Mouse (Mus musculus) testis, adult 2 months (tissue): Measurements from ENCODE around the gene Ntn4.

Experiments used
- CTCF ChIP-seq: fragments of 200-500 bp; IDR thresholded peaks from 2 replicates; pipeline ENCODE4 v1.5.1; 2012; ENCODE audit warnings: low read depth, mild to moderate bottlenecking, inconsistent platforms, low read length, moderate library complexity; ENCODE audit not compliant: control insufficient read depth, insufficient read depth, insufficient replicate concordance
- POLR2A ChIP-seq: fragments of 200-500 bp; IDR thresholded peaks from 2 replicates; pipeline ENCODE4 v1.6.1; 2012; ENCODE audit warnings: low read depth, mild to moderate bottlenecking, inconsistent platforms, low read length, moderate library complexity; ENCODE audit not compliant: control insufficient read depth

DNA sequence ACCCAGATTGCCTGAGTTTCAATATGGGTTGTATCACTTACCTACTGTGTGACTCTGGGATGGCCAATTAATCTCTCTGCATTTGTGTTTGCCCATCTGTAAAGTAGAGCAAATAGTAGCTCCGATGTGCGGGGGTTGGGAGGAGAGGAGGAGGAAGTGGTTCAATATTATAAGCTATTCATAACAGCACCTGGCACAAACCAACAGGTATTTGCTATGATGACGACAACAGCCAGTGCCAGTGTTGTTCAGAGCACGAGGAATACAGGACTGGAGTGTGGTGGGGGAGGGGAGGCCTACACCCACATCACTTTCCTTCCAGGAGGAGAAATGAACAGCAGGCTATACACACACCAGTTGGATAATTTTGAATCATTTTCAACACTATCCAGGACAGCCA, 119.2 kb downstream of the Ntn4 start:
- TF ChIP-seq CTCF (no peak), POLR2A (no peak)
